Comparison of ENCODE assay signal across 17 mouse cellular contexts in genomic region chr1:18105029-18105865, GRCm38 (mm10). TPM values are rescaled to one million over a fixed set of nuclear protein-coding genes. Genes with fewer than 3 reads are reported as not detected.
DNase-seq lines count a peak whose midpoint lies in the region; ATAC-seq lines count a peak whose summit lies in the region.
"Had no signal": no experiment of that assay in that cellular context is flagged by ENCODE, and none has a peak within 500 bp of the region (broad histone marks: within the 10 kb centered on the region; RNA-seq: fewer than 3 reads in every experiment).

No protein-coding gene starts in this region.

- H3K9ac ChIP-seq in midbrain, embryonic 11.5 days (ENCODE audit: low read length): no peak overlapping the region
- H3K9ac ChIP-seq in forebrain, embryonic 15.5 days (replicated peaks): no peak overlapping the region
- H3K9ac ChIP-seq in neural tube, embryonic 15.5 days (replicated peaks): no peak overlapping the region

- no peak overlapping the region for H3K4me2 ChIP-seq in midbrain, embryonic 11.5 days
- H3K4me2 ChIP-seq in forebrain, embryonic 15.5 days (replicated peaks): no peak overlapping the region
- no peak overlapping the region for H3K4me2 ChIP-seq in neural tube, embryonic 15.5 days

- H3K27me3 ChIP-seq in midbrain, embryonic 11.5 days (ENCODE audit: control insufficient read depth, insufficient read depth, low read length): no peaks in the 10 kb centered on the region
- peaks cover 3% of the 10 kb centered on the region; the same call in 1 of the 2 replicates for H3K27me3 ChIP-seq in midbrain, embryonic 10.5 days (ENCODE audit: low read depth, poor library complexity, severe bottlenecking)
- no peaks in the 10 kb centered on the region for H3K27me3 ChIP-seq in forebrain, embryonic 15.5 days
- peaks cover 4% of the 10 kb centered on the region; the same call in 1 of the 2 replicates for H3K27me3 ChIP-seq in neural tube, embryonic 15.5 days (replicated peaks)

- WGBS in midbrain, embryonic 11.5 days: 12% methylated on average over 1 of the region's 1 CpGs
- 50% methylated on average over 1 of the region's 1 CpGs for WGBS in midbrain, embryonic 10.5 days
- 15% methylated on average over 1 of the region's 1 CpGs for WGBS in forebrain, embryonic 15.5 days
- 15% methylated on average over 1 of the region's 1 CpGs for WGBS in neural tube, embryonic 15.5 days

- no peak overlapping the region for H3K4me3 ChIP-seq in midbrain, embryonic 11.5 days (ENCODE audit: low read depth, low read length)
- no peak overlapping the region for H3K4me3 ChIP-seq in midbrain, embryonic 10.5 days
- no peak overlapping the region for H3K4me3 ChIP-seq in forebrain, embryonic 15.5 days
- no peak overlapping the region for H3K4me3 ChIP-seq in neural tube, embryonic 15.5 days (replicated peaks)
- H3K4me3 ChIP-seq: erythroblast, embryonic 14.5 days had no signal

- H3K36me3 ChIP-seq in midbrain, embryonic 11.5 days (ENCODE audit: control insufficient read depth, insufficient read depth, low read length): no peaks in the 10 kb centered on the region
- no peaks in the 10 kb centered on the region for H3K36me3 ChIP-seq in midbrain, embryonic 10.5 days
- H3K36me3 ChIP-seq in forebrain, embryonic 15.5 days: no peaks in the 10 kb centered on the region
- no peaks in the 10 kb centered on the region for H3K36me3 ChIP-seq in neural tube, embryonic 15.5 days

- no peak overlapping the region for H3K27ac ChIP-seq in midbrain, embryonic 11.5 days (ENCODE audit: low read depth, low read length)
- H3K27ac ChIP-seq in midbrain, embryonic 10.5 days (replicated peaks): no peak overlapping the region
- no peak overlapping the region for H3K27ac ChIP-seq in forebrain, embryonic 15.5 days (replicated peaks)
- H3K27ac ChIP-seq in neural tube, embryonic 15.5 days (replicated peaks): no peak overlapping the region

- DNase-seq in midbrain, embryonic 11.5 days (ENCODE audit: low spot score, missing footprints): peak; percentile 83
- DNase-seq in midbrain, embryonic 10.5 days (ENCODE audit: low spot score): no peak
- peak; percentile 18 for DNase-seq in mesoderm, embryonic 11.5 days (ENCODE audit: low read depth, low spot score)
- DNase-seq in cerebellum, adult 9-11 months: no peak
- no peak for DNase-seq in right cerebral cortex, postnatal 14 days
- DNase-seq: gastrocnemius, postnatal 25 days; lung, postnatal 14 days had no signal

- ATAC-seq in midbrain, embryonic 11.5 days (ENCODE audit: low FRiP score): peak; percentile 84
- peak; percentile 55 for ATAC-seq in forebrain, embryonic 15.5 days (replicated peaks)
- peak; percentile 73 for ATAC-seq in neural tube, embryonic 15.5 days (ENCODE audit: low FRiP score)

- no peaks in the 10 kb centered on the region for H3K9me3 ChIP-seq in midbrain, embryonic 11.5 days (ENCODE audit: control insufficient read depth, low read length)
- no peaks in the 10 kb centered on the region for H3K9me3 ChIP-seq in midbrain, embryonic 10.5 days (replicated peaks)
- no peaks in the 10 kb centered on the region for H3K9me3 ChIP-seq in forebrain, embryonic 15.5 days
- H3K9me3 ChIP-seq in neural tube, embryonic 15.5 days (replicated peaks): no peaks in the 10 kb centered on the region

- H3K4me1 ChIP-seq in midbrain, embryonic 11.5 days (ENCODE audit: control insufficient read depth, insufficient read depth, low read length): 0 out of 2 replicates have a peak, but pooled peaks cover 2% of the 10 kb centered on the region
- H3K4me1 ChIP-seq in midbrain, embryonic 10.5 days: peaks cover 10% of the 10 kb centered on the region; the same call in 1 of the 2 replicates
- no peaks in the 10 kb centered on the region for H3K4me1 ChIP-seq in forebrain, embryonic 15.5 days
- H3K4me1 ChIP-seq in neural tube, embryonic 15.5 days: no peaks in the 10 kb centered on the region

RNA-seq across cellular contexts. Expression of gene Crisp4, which starts 40.5 kb away (rescaled TPM):
- not detected in 2 replicates for polyA plus RNA-seq in midbrain, embryonic 11.5 days (2014; fragmentation: Nextera tagmentation; extraction: Ambion mirVana)
- not detected in 2 replicates for polyA plus RNA-seq in midbrain, embryonic 10.5 days (2016; fragmentation: Nextera tagmentation; extraction: Ambion mirVana)
- polyA plus RNA-seq in forebrain, embryonic 15.5 days (2015; fragmentation: Nextera tagmentation; extraction: Ambion mirVana): not detected in 2 replicates
- not detected in 2 replicates for polyA plus RNA-seq in neural tube, embryonic 15.5 days (2015; fragmentation: Nextera tagmentation; extraction: Ambion mirVana)
- polyA plus RNA-seq: embryonic facial prominence, embryonic 11.5 days; heart, postnatal 0 days; kidney, adult 2 months; limb, embryonic 14.5 days; liver, embryonic 16.5 days; stomach, embryonic 14.5 days; thymus, postnatal 0 days had no signal

Comparison
In these comparisons a context has a peak if more than half of its experiments do, and no peak if none do; other contexts are left out.
1. DNase-seq: peak in midbrain, embryonic 11.5 days (single experiment) and mesoderm, embryonic 11.5 days (single experiment); none in midbrain, embryonic 10.5 days (single experiment), cerebellum, adult 9-11 months (single experiment) and right cerebral cortex, postnatal 14 days (single experiment).
2. Peak in every context shown above with its lines, with median percentiles within 50 percentile points of each other: ATAC-seq.